Mouse (Mus musculus): Measurements from ENCODE around the gene Ssbp4.

GRCm38 (mm10) chr8:70635527-70635926 is 26.9 kb upstream of the Ssbp4 start:
- TF ChIP-seq GATA1 (IDR thresholded peaks at IDR 0.05; ENCODE audit: borderline replicate concordance, low read length) (no peak), FLI1 (IDR thresholded peaks at IDR 0.05; ENCODE audit: low read length) (no peak)
